25 mouse cellular contexts compared by ENCODE assay signal in the genomic region with DNA sequence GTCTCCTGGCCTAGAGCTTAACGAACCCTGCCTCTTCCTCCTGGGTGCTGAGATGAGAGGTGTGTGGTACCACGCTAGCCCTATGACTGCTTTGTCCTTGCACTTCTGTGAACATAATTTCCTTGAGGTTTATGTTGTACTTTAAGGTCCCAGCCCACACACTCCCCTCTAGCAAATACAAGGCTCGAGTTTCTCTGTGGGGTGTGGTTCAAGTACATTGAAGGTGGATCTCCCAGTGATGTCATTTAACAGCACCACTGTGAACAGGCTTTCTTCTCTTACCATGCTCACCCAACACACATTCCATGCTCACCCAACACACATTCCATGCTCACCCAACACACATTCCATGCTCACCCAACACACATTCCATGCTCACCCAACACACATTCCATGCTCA.
DNase-seq lines count a peak whose midpoint lies in the region; ATAC-seq and TF ChIP-seq lines count a peak whose summit lies in the region.
"Had no signal": no experiment of that assay in that cellular context is flagged by ENCODE, and none has a peak within 500 bp of the region (broad histone marks: within the 10 kb centered on the region; RNA-seq: fewer than 3 reads in every experiment).

No protein-coding gene starts in this region.

- H3K4me1 ChIP-seq in limb, embryonic 14.5 days (ENCODE audit: control insufficient read depth, insufficient read depth, low read length), result peaks cover 29% of the 10 kb centered on the region
- H3K4me1 ChIP-seq in limb, embryonic 10.5 days, result peaks cover 50% of the 10 kb centered on the region
- no peaks in the 10 kb centered on the region for H3K4me1 ChIP-seq in stomach, postnatal 0 days (replicated peaks; ENCODE audit: control insufficient read depth, insufficient read depth)
- H3K4me1 ChIP-seq in forebrain, embryonic 16.5 days (replicated peaks; ENCODE audit: control insufficient read depth, insufficient read depth, low read length), result no peaks in the 10 kb centered on the region
- H3K4me1 ChIP-seq: intestine, embryonic 15.5 days had no signal

- H3K27me3 ChIP-seq in limb, embryonic 14.5 days (ENCODE audit: control insufficient read depth, insufficient read depth, low read length), result no peaks in the 10 kb centered on the region
- H3K27me3 ChIP-seq in limb, embryonic 10.5 days (ENCODE audit: low read depth, poor library complexity, severe bottlenecking), result no peaks in the 10 kb centered on the region
- no peaks in the 10 kb centered on the region for H3K27me3 ChIP-seq in stomach, postnatal 0 days (ENCODE audit: control insufficient read depth, insufficient read depth, low read length)
- no peaks in the 10 kb centered on the region for H3K27me3 ChIP-seq in forebrain, embryonic 16.5 days (replicated peaks; ENCODE audit: control insufficient read depth, insufficient read depth, low read length)
- H3K27me3 ChIP-seq: embryonic facial prominence, embryonic 13.5 days; forebrain, embryonic 13.5 days; hindbrain, embryonic 12.5 days; hindbrain, embryonic 15.5 days; intestine, embryonic 15.5 days had no signal

- no peak for DNase-seq in limb, embryonic 14.5 days (ENCODE audit: low spot score)
- DNase-seq in limb, embryonic 10.5 days (ENCODE audit: low spot score), result no peak
- DNase-seq in 3134 (ENCODE audit: extremely low read depth, insufficient read length, low spot score) (peak; percentile 36), R1 (ENCODE audit: low read depth, low spot score) (peak; percentile 54)
- no peak for DNase-seq in stomach, postnatal 0 days (ENCODE audit: low spot score)
- DNase-seq in kidney, postnatal 10 days, result no peak
- DNase-seq: adrenal gland, adult 2 months; adrenal gland, postnatal 25 days; cerebellum, adult 11-12 months; cerebellum, adult 8-10 months; cerebellum, postnatal 10 days; cerebellum, postnatal 36 days; embryo, embryonic 11 days; gastrocnemius, postnatal 25 days; heart, adult 2 months had no signal

- no peak overlapping the region for H3K27ac ChIP-seq in limb, embryonic 14.5 days (replicated peaks; ENCODE audit: low read depth, low read length)
- no peak overlapping the region for H3K27ac ChIP-seq in limb, embryonic 10.5 days
- no peak overlapping the region; the same call in 1 of the 2 replicates for H3K27ac ChIP-seq in stomach, postnatal 0 days (replicated peaks)
- no peak overlapping the region for H3K27ac ChIP-seq in forebrain, embryonic 16.5 days (ENCODE audit: low read length)
- H3K27ac ChIP-seq: embryonic facial prominence, embryonic 10.5 days; embryonic facial prominence, embryonic 13.5 days; forebrain, embryonic 10.5 days; forebrain, embryonic 13.5 days; heart, adult 2 months; heart, embryonic 10.5 days; hindbrain, embryonic 12.5 days; hindbrain, embryonic 15.5 days; intestine, embryonic 15.5 days had no signal

- WGBS in limb, embryonic 14.5 days, result 66% methylated on average over 3 of the region's 3 CpGs
- 88% methylated on average over 3 of the region's 3 CpGs for WGBS in limb, embryonic 10.5 days
- 82% methylated on average over 3 of the region's 3 CpGs for WGBS in stomach, postnatal 0 days
- WGBS in forebrain, embryonic 16.5 days, result 86% methylated on average over 3 of the region's 3 CpGs

- H3K9me3 ChIP-seq in limb, embryonic 14.5 days (ENCODE audit: control insufficient read depth, low read length), result no peaks in the 10 kb centered on the region
- H3K9me3 ChIP-seq in limb, embryonic 10.5 days (replicated peaks), result no peaks in the 10 kb centered on the region
- no peaks in the 10 kb centered on the region for H3K9me3 ChIP-seq in stomach, postnatal 0 days (ENCODE audit: control insufficient read depth, low read length)
- H3K9me3 ChIP-seq in forebrain, embryonic 16.5 days (ENCODE audit: control insufficient read depth, low read length), result no peaks in the 10 kb centered on the region
- H3K9me3 ChIP-seq: embryonic facial prominence, embryonic 10.5 days; embryonic facial prominence, embryonic 13.5 days; forebrain, embryonic 13.5 days; heart, embryonic 10.5 days; hindbrain, embryonic 12.5 days; hindbrain, embryonic 15.5 days; intestine, embryonic 15.5 days had no signal

- no peak overlapping the region for H3K4me2 ChIP-seq in limb, embryonic 14.5 days (replicated peaks; ENCODE audit: low read depth, low read length, severe bottlenecking)
- H3K4me2 ChIP-seq in stomach, postnatal 0 days (replicated peaks; ENCODE audit: low read depth), result no peak overlapping the region
- H3K4me2 ChIP-seq in forebrain, embryonic 16.5 days (ENCODE audit: low read length), result no peak overlapping the region
- H3K4me2 ChIP-seq: embryonic facial prominence, embryonic 13.5 days; forebrain, embryonic 13.5 days; hindbrain, embryonic 12.5 days; hindbrain, embryonic 15.5 days; intestine, embryonic 15.5 days had no signal

- no peak overlapping the region for H3K9ac ChIP-seq in limb, embryonic 14.5 days (ENCODE audit: low read depth, low read length, severe bottlenecking)
- H3K9ac ChIP-seq in stomach, postnatal 0 days (ENCODE audit: low read length), result no peak overlapping the region
- no peak overlapping the region for H3K9ac ChIP-seq in forebrain, embryonic 16.5 days (replicated peaks; ENCODE audit: low read depth, low read length)
- H3K9ac ChIP-seq: embryonic facial prominence, embryonic 13.5 days; forebrain, embryonic 13.5 days; hindbrain, embryonic 12.5 days; hindbrain, embryonic 15.5 days; intestine, embryonic 15.5 days had no signal

- H3K36me3 ChIP-seq in limb, embryonic 14.5 days (ENCODE audit: control insufficient read depth, insufficient read depth, low read length), result no peaks in the 10 kb centered on the region
- no peaks in the 10 kb centered on the region for H3K36me3 ChIP-seq in limb, embryonic 10.5 days
- no peaks in the 10 kb centered on the region for H3K36me3 ChIP-seq in stomach, postnatal 0 days (ENCODE audit: control insufficient read depth, insufficient read depth, low read length)
- no peaks in the 10 kb centered on the region for H3K36me3 ChIP-seq in forebrain, embryonic 16.5 days (ENCODE audit: control insufficient read depth, insufficient read depth)
- H3K36me3 ChIP-seq: embryonic facial prominence, embryonic 10.5 days; embryonic facial prominence, embryonic 13.5 days; forebrain, embryonic 10.5 days; heart, embryonic 10.5 days; hindbrain, embryonic 12.5 days; hindbrain, embryonic 15.5 days; intestine, embryonic 15.5 days had no signal

- no peak for TF ChIP-seq EP300 in stomach, postnatal 0 days (optimal IDR thresholded peaks at IDR 0.05)

- peak; percentile 7; the same call in 1 of the 2 replicates for ATAC-seq in limb, embryonic 14.5 days (ENCODE audit: low FRiP score, low read depth)
- ATAC-seq in stomach, postnatal 0 days (ENCODE audit: low FRiP score, low TSS enrichment), result peak; percentile 15; the same call in 1 of the 2 replicates
- no peak for ATAC-seq in forebrain, embryonic 16.5 days
- ATAC-seq: CD4-positive, CD25-positive, alpha-beta regulatory T cell, adult 4 months; forebrain, embryonic 13.5 days had no signal

- no peak for TF ChIP-seq CTCF in stomach, postnatal 0 days (IDR thresholded peaks at IDR 0.05; ENCODE audit: low read depth)

- TF ChIP-seq POLR2A in limb, embryonic 14.5 days (IDR thresholded peaks at IDR 0.05; ENCODE audit: borderline replicate concordance, extremely low read depth, insufficient read depth, insufficient read length), result no peak

- no peak overlapping the region for H3K4me3 ChIP-seq in limb, embryonic 14.5 days (replicated peaks; ENCODE audit: low read length)
- H3K4me3 ChIP-seq in limb, embryonic 10.5 days, result no peak overlapping the region
- H3K4me3 ChIP-seq in stomach, postnatal 0 days (ENCODE audit: low read depth, low read length), result no peak overlapping the region
- no peak overlapping the region for H3K4me3 ChIP-seq in forebrain, embryonic 16.5 days (replicated peaks; ENCODE audit: low read length)
- H3K4me3 ChIP-seq: embryonic facial prominence, embryonic 10.5 days; embryonic facial prominence, embryonic 13.5 days; forebrain, embryonic 10.5 days; forebrain, embryonic 13.5 days; heart, adult 2 months; heart, embryonic 10.5 days; hindbrain, embryonic 12.5 days; hindbrain, embryonic 15.5 days; intestine, embryonic 15.5 days had no signal

Comparison
In these comparisons a context has a peak if more than half of its experiments do, and no peak if none do; other contexts are left out.
1. DNase-seq: peak in 3134 (single experiment) and R1 (single experiment); none in limb, embryonic 14.5 days (single experiment), limb, embryonic 10.5 days (single experiment), stomach, postnatal 0 days (single experiment) and kidney, postnatal 10 days (single experiment).